Mouse (Mus musculus) heart, adult 2 months (tissue): ENCODE results near the gene Fhdc1. TPM values are rescaled to one million over a fixed set of nuclear protein-coding genes. Genes with fewer than 3 reads are reported as not detected.
A peak's percentile ranks its signal among the peaks of the same experiment; 100 is the strongest.

Experiments
- DNase-seq, 2 experiments: peaks; one replicate each; pipeline ENCODE4 v3.0.0; 2021
- H3K27ac ChIP-seq: fragments of 200-600 bp; 2 replicates; pipeline ENCODE4 v1.8.1; 2022
- H3K27me3 ChIP-seq: fragments of 200-500 bp; 2 replicates; pipeline ENCODE4 v1.6.1; 2012; ENCODE audit warnings: mild to moderate bottlenecking, low read length, inconsistent platforms, mixed read lengths; ENCODE audit not compliant: control insufficient read depth, insufficient read depth
- H3K36me3 ChIP-seq: fragments of 200-500 bp; 2 replicates; pipeline ENCODE4 v1.6.1; 2012; ENCODE audit warnings: low read length, inconsistent platforms; ENCODE audit not compliant: control insufficient read depth, insufficient read depth
- H3K4me1 ChIP-seq: fragments of 200-500 bp; 2 replicates; pipeline ENCODE4 v1.6.1; 2011; ENCODE audit warnings: low read length; ENCODE audit not compliant: control insufficient read depth, insufficient read depth
- H3K4me3 ChIP-seq: fragments of 200-600 bp; 2 replicates; pipeline ENCODE4 v1.8.1; 2022
- H3K79me2 ChIP-seq: fragments of 200-500 bp; replicated peaks from 2 replicates; pipeline ENCODE4 v1.6.1; 2012; ENCODE audit warnings: mild to moderate bottlenecking, inconsistent platforms, low read length, moderate library complexity, mixed read lengths; ENCODE audit not compliant: control insufficient read depth, insufficient read depth
- H3K9ac ChIP-seq: fragments of 200-500 bp; 2 replicates; pipeline ENCODE4 v1.6.1; 2012; ENCODE audit warnings: low read depth, mild to moderate bottlenecking, control low read depth, inconsistent platforms, low read length, mixed read lengths
- CTCF ChIP-seq: fragments of 200-600 bp; IDR thresholded peaks from 2 replicates; pipeline ENCODE4 v1.8.1; 2022; ENCODE audit warnings: antibody characterized with exemption, mild to moderate bottlenecking, moderate library complexity
- EP300 ChIP-seq: fragments of 200-500 bp; IDR thresholded peaks from 2 replicates; pipeline ENCODE4 v1.6.1; 2011; ENCODE audit warnings: low read depth, low read length, control low read depth; ENCODE audit not compliant: insufficient read depth
- POLR2A ChIP-seq: fragments of 200-500 bp; IDR thresholded peaks from 2 replicates; pipeline ENCODE4 v1.6.1; 2011; ENCODE audit warnings: mild to moderate bottlenecking, low read depth, low read length, control low read depth; ENCODE audit not compliant: insufficient read depth
- WGBS: fragments of 180-500 bp; shearing (Covaris S2); methylation state at CpG from one replicate; pipeline ENCODE4 v1.1.7; 2018; 5-methylcytosine and 5-hydroxymethylcytosine counted together
- intact Hi-C: fragments of 180-260 bp; cut with DNase I; formaldehyde crosslinking; loops from one replicate; pipeline ENCODE4 v1.15.1; 2025
- polyA plus RNA-seq: library from polyadenylated mRNA; depleted of rRNA; stranded (reverse); fragments of >200 nt; gene quantifications from 2 replicates; pipeline ENCODE4 v1.2.3, GENCODE M21; 2012
- total RNA-seq, 2 experiments: library from RNA; stranded (reverse); gene quantifications; 2 replicates each; pipeline ENCODE4 v1.2.3; 2021

Gene Fhdc1
- total and polyA plus RNA-seq, 3 experiments: 0.39 to 0.60 (median 0.59) TPM

GRCm38 (mm10) chr3:84413868-84414267, 66.4 kb downstream of the Fhdc1 start:
- Histone ChIP-seq H3K4me1 (no peaks in the 10 kb centered on the region), H3K36me3 (no peaks in the 10 kb centered on the region), H3K27ac (no peak overlapping the region), H3K79me2 (no peaks in the 10 kb centered on the region), H3K27me3 (no peaks in the 10 kb centered on the region; the same call in 1 of the 2 replicates), H3K4me3 (no peak overlapping the region), H3K9ac (no peak overlapping the region)
- no peak for TF ChIP-seq CTCF
- TF ChIP-seq EP300: no peak
- TF ChIP-seq POLR2A: no peak
- intact Hi-C loops: no loop called here
- DNase-seq: no peak
- WGBS: 41% methylated on average over 4 of the region's 4 CpGs

GRCm38 (mm10) chr3:84412920-84413319, 67.3 kb downstream of the Fhdc1 start:
- TF ChIP-seq POLR2A: no peak
- TF ChIP-seq EP300: no peak
- no peak for TF ChIP-seq CTCF

GRCm38 (mm10) chr3:84409474-84409862, 70.8 kb downstream of the Fhdc1 start:
- TF ChIP-seq POLR2A (no peak), EP300 (no peak), CTCF (no peak)
- Histone ChIP-seq H3K79me2 (no peaks in the 10 kb centered on the region), H3K9ac (no peak overlapping the region), H3K4me3 (no peak overlapping the region), H3K27ac (no peak overlapping the region), H3K36me3 (no peaks in the 10 kb centered on the region), H3K27me3 (no peaks in the 10 kb centered on the region; the same call in 1 of the 2 replicates), H3K4me1 (no peaks in the 10 kb centered on the region)
- DNase-seq: no peak
- WGBS: 85% methylated on average over 3 of the region's 3 CpGs
- intact Hi-C loops: no loop called here

More at GRCm38 (mm10) chr3:84412920-84413319, 67.3 kb downstream of the Fhdc1 start:
- 72% methylated on average over 5 of the region's 5 CpGs for whole genome bisulfite sequencing
- intact Hi-C loops: no loop called here
- no peak for DNase-seq
- H3K79me2 ChIP-seq: no peaks in the 10 kb centered on the region
- no peaks in the 10 kb centered on the region for H3K36me3 ChIP-seq
- no peaks in the 10 kb centered on the region; the same call in 1 of the 2 replicates for H3K27me3 ChIP-seq
- no peak overlapping the region for H3K27ac ChIP-seq
- no peak overlapping the region for H3K9ac ChIP-seq
- H3K4me3 ChIP-seq: no peak overlapping the region
- H3K4me1 ChIP-seq: no peaks in the 10 kb centered on the region

- 68% methylated on average over 13 of the region's 13 CpGs for WGBS
- no peaks in the 10 kb centered on the region; the same call in 1 of the 2 replicates for H3K27me3 ChIP-seq
- H3K27ac ChIP-seq: no peak overlapping the region
- H3K36me3 ChIP-seq: no peaks in the 10 kb centered on the region
- H3K9ac ChIP-seq: no peak overlapping the region
- H3K4me3 ChIP-seq: no peak overlapping the region
- DNase-seq: no peak
- no peaks in the 10 kb centered on the region for H3K4me1 ChIP-seq
- intact Hi-C loops: no loop called here
- TF ChIP-seq CTCF: no peak
- TF ChIP-seq POLR2A: no peak
- no peak for TF ChIP-seq EP300
- H3K79me2 ChIP-seq: no peaks in the 10 kb centered on the region
Measured at GRCm38 (mm10) chr3:84408756-84409473, 71.3 kb downstream of the Fhdc1 start.

GRCm38 (mm10) chr3:84405523-84405922, 74.7 kb downstream of the Fhdc1 start:
- Histone ChIP-seq H3K79me2 (no peaks in the 10 kb centered on the region), H3K4me3 (no peak overlapping the region), H3K4me1 (no peaks in the 10 kb centered on the region; the same call in 1 of the 2 replicates), H3K27ac (no peak overlapping the region), H3K9ac (no peak overlapping the region), H3K36me3 (no peaks in the 10 kb centered on the region), H3K27me3 (no peaks in the 10 kb centered on the region)
- intact Hi-C loops: no loop called here
- DNase-seq: no peak
- TF ChIP-seq CTCF (no peak), POLR2A (no peak), EP300 (no peak)
- WGBS: 84% methylated on average over 4 of the region's 4 CpGs

GRCm38 (mm10) chr3:84403389-84403788, 76.8 kb downstream of the Fhdc1 start:
- no peaks in the 10 kb centered on the region for H3K27me3 ChIP-seq
- DNase-seq: peak in 1 of 2 experiments; percentile 29
- TF ChIP-seq EP300: no peak
- no peak for TF ChIP-seq CTCF
- no peak for TF ChIP-seq POLR2A
- no peak overlapping the region for H3K4me3 ChIP-seq
- intact Hi-C loops: no loop called here
- no peaks in the 10 kb centered on the region for H3K79me2 ChIP-seq
- H3K9ac ChIP-seq: no peak overlapping the region
- H3K4me1 ChIP-seq: no peaks in the 10 kb centered on the region; the same call in none of the 2 replicates
- WGBS: 14% methylated on average over 5 of the region's 5 CpGs
- H3K36me3 ChIP-seq: no peaks in the 10 kb centered on the region
- H3K27ac ChIP-seq: no peak overlapping the region
